Mouse (Mus musculus): ENCODE measurements at regions not wholly inside any gene's neighbourhood (a gene's known extent, or its start where the extent isn't known, plus 50 kb on each side); places are given as distances from the start of the nearest gene placed in this dataset.

DNA sequence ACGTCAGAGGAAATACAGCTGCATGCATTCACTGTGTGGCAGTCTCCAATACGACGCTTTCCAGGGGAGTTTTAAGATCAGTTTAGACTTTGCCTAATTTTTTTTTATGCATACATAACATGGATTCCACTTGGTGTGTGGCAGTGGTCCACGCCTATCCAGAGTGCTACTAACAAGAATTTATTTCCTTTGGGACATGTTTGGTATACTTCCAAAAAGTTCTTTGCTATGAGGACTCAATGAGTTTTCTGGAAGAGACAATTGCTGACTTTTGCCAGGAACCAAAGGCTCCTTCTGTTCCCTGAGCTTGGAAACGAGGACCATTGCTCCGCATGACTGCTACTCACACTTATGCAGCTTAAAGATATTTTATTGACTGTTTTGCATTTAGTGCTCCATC, 59.2 kb downstream of the Marcks start:
- DNase-seq = no peak

DNA sequence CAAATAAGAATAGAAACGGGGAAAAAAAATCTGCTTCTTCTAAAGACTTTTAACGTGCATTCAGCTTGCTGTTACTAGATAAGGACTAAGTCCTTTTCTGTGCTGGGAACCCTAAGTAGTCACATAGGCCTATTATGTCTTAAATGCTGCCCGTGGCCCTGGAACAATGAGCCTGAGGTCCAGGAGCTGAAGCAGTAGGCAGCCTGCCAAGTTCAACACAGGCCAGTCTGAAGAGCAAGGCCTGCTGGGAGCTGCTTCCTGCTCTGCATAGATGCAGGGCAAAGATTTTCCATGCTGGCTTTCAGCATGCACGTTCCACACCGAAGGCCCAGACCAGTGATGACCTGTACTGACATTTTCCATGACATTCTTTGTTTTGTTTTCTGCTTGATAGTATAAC, 60.3 kb downstream of the Marcks start:
- peak; percentile 90 for DNase-seq

DNA sequence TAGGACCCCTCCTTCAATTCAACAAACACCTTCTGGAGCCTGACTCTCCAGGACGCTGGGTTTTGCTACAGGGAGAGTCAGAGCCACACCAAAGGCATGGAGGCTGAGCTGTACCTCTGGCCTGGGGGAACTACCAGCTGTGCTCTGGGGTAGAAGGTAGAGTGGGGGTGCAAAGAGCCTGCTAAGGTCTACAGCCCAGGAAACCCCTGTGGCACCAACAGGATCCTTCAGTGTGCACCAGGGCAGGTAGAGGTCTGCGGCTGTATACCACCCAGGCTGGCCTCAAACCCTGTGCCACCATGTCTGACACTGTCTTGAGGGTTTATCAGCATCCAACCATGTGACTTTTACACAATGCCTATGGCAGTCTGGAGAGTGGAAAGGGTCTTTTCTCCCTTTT, 61.0 kb downstream of the Marcks start:
- DNase-seq = no peak

DNA sequence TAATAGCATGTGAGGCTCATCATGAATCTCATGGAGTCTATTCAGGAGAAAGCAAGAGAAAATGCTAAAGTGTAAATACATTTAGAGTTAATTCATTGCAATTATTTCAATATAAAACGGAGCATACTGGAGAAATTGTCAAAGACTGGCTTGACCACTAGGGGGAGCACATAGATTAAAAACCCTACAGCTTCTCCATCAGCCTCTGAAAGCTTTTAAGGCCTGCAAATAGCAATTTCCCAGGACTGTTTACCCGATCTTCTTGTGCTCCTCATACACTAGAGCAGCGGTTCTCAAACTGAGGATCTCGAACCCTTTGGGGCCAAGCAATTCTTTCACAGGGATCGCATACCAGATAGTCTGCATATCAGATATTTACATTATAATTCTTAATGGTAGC, 65.9 kb downstream of the Marcks start:
- DNase-seq = peak; percentile 66

DNA sequence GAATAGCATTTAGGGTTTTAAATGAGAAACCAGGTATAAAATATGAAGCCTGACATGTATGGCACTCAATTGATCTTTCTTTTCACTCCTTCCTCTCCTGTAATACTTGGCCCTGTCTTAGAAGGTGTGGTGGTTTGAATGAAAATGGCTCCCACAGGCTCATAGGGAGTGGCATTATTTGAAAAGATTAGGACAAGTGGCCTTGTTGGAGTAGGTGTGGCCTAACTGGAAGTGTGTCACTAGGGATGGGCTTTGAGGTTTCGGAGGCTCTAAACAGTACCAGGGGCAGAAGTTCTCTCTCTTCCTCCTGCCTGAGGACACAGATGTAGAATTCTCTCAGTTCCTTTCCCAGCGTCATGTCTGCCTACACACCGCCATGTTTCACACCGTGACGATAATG, 66.7 kb downstream of the Marcks start:
- no peak for DNase-seq

DNA sequence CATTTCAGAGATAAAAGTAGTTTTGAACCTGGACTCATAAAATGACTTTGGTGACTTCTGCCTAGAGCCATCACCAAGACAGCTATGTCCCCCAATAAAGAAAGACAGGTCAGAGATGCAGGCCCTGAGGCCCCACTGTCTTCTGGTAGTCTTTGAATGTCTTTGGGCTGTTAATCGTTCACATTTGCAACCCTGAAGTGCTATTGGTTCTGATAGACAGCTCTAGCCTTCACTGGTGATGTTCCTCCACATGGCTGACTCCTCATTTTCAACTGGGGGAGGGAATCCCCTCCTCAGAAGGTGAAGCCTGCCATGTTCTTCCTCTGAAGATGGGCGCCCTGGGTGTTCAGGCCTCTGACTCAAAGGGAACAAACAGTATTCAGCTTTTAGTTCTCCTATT, 67.3 kb downstream of the Marcks start:
- DNase-seq = no peak
